Mouse (Mus musculus): ENCODE data around the gene Skap1. TPM values are rescaled to one million over a fixed set of nuclear protein-coding genes. Genes with fewer than 3 reads are reported as not detected.

Skap1 gene
- polyA plus RNA-seq, 1 experiment from 2014 or later = 0.35 TPM

GRCm38 (mm10) chr11:96504509-96505119 lies 40.2 kb downstream of the Skap1 start:
- H3K27ac ChIP-seq (ENCODE audit: low read depth) = no peak overlapping the region
- H3K4me1 ChIP-seq (ENCODE audit: insufficient read depth) = no peaks in the 10 kb centered on the region
- TF ChIP-seq EP300 (IDR thresholded peaks at IDR 0.05; ENCODE audit: low read depth) (no peak), CTCF (IDR thresholded peaks at IDR 0.05; ENCODE audit: low read depth) (no peak)
- H3K4me2 ChIP-seq (ENCODE audit: low read depth, low read length) = no peak overlapping the region
- ATAC-seq (no peak), DNase-seq (no peak)
- 0 out of 2 replicates have a peak, but pooled peaks cover 3% of the 10 kb centered on the region for H3K27me3 ChIP-seq (ENCODE audit: insufficient read depth, low read length)
- no peak overlapping the region for H3K4me3 ChIP-seq (ENCODE audit: low read depth, low read length)
- H3K9ac ChIP-seq (replicated peaks) = no peak overlapping the region
- 35% methylated on average over 12 of the region's 12 CpGs for WGBS (ENCODE audit: insufficient replicate concordance)
- H3K36me3 ChIP-seq (replicated peaks; ENCODE audit: insufficient read depth, low read length) = no peaks in the 10 kb centered on the region
- H3K9me3 ChIP-seq (ENCODE audit: low read length) = no peaks in the 10 kb centered on the region

GRCm38 (mm10) chr11:96505841-96506240 lies 41.4 kb downstream of the Skap1 start:
- Histone ChIP-seq H3K27me3 (ENCODE audit: insufficient read depth, low read length) (no peaks in the 10 kb centered on the region), H3K4me2 (ENCODE audit: low read depth, low read length) (no peak overlapping the region), H3K36me3 (replicated peaks; ENCODE audit: insufficient read depth, low read length) (no peaks in the 10 kb centered on the region), H3K4me1 (ENCODE audit: insufficient read depth) (no peaks in the 10 kb centered on the region), H3K9ac (replicated peaks) (no peak overlapping the region), H3K4me3 (ENCODE audit: low read depth, low read length) (no peak overlapping the region), H3K27ac (ENCODE audit: low read depth) (no peak overlapping the region), H3K9me3 (ENCODE audit: low read length) (no peaks in the 10 kb centered on the region)
- 58% methylated on average over 5 of the region's 5 CpGs for WGBS (ENCODE audit: insufficient replicate concordance)
- no peak for TF ChIP-seq EP300 (IDR thresholded peaks at IDR 0.05; ENCODE audit: low read depth)
- TF ChIP-seq CTCF (IDR thresholded peaks at IDR 0.05; ENCODE audit: low read depth) = no peak
- ATAC-seq (no peak), DNase-seq (no peak)

DNA sequence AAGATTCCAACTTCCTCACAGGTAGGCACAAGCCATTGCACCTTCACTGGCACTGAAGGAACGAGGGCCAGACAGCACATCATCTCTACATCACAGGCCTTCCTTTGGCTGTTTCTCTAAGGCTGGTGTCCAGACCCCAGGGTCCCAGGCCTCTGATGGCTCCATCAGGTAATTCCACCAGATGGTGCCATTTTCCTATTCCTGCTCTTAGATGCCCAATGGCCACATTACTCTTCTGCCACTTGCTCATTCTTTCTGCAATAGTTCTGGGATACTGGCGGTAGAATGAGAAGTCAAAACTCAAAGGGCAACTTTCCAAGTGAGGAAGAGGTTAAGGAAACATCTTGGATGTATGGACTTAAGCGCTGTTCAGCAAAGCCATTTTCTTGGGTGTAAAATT lies 50.8 kb downstream of the Skap1 start:
- no peak for ATAC-seq
- WGBS (ENCODE audit: insufficient replicate concordance) = 80% methylated on average over 3 of the region's 3 CpGs
- no peaks in the 10 kb centered on the region for H3K27me3 ChIP-seq (ENCODE audit: insufficient read depth, low read length)
- no peak overlapping the region for H3K27ac ChIP-seq (ENCODE audit: low read depth)
- no peak for TF ChIP-seq EP300 (IDR thresholded peaks at IDR 0.05; ENCODE audit: low read depth)
- 0 out of 2 replicates have a peak, but pooled peaks have one; percentile 12 for TF ChIP-seq CTCF (IDR thresholded peaks at IDR 0.05; ENCODE audit: low read depth)
- H3K9ac ChIP-seq (replicated peaks) = no peak overlapping the region
- H3K36me3 ChIP-seq (replicated peaks; ENCODE audit: insufficient read depth, low read length) = no peaks in the 10 kb centered on the region
- H3K9me3 ChIP-seq (ENCODE audit: low read length) = no peaks in the 10 kb centered on the region
- no peaks in the 10 kb centered on the region for H3K4me1 ChIP-seq (ENCODE audit: insufficient read depth)
- H3K4me3 ChIP-seq (ENCODE audit: low read depth, low read length) = no peak overlapping the region
- H3K4me2 ChIP-seq (ENCODE audit: low read depth, low read length) = no peak overlapping the region
- DNase-seq = no peak

- no peak overlapping the region for H3K9ac ChIP-seq (replicated peaks)
- ATAC-seq (no peak), DNase-seq (no peak)
- H3K36me3 ChIP-seq (replicated peaks; ENCODE audit: insufficient read depth, low read length) = no peaks in the 10 kb centered on the region
- no peak overlapping the region for H3K4me2 ChIP-seq (ENCODE audit: low read depth, low read length)
- 74% methylated on average over 6 of the region's 6 CpGs for whole genome bisulfite sequencing (ENCODE audit: insufficient replicate concordance)
- no peak overlapping the region for H3K4me3 ChIP-seq (ENCODE audit: low read depth, low read length)
- TF ChIP-seq EP300 (IDR thresholded peaks at IDR 0.05; ENCODE audit: low read depth) (no peak), CTCF (IDR thresholded peaks at IDR 0.05; ENCODE audit: low read depth) (no peak)
- no peak overlapping the region for H3K27ac ChIP-seq (ENCODE audit: low read depth)
- H3K4me1 ChIP-seq (ENCODE audit: insufficient read depth) = no peaks in the 10 kb centered on the region
- no peaks in the 10 kb centered on the region for H3K27me3 ChIP-seq (ENCODE audit: insufficient read depth, low read length)
- no peaks in the 10 kb centered on the region for H3K9me3 ChIP-seq (ENCODE audit: low read length)
Observed at GRCm38 (mm10) chr11:96524541-96524940, 60.1 kb downstream of the Skap1 start.

DNA sequence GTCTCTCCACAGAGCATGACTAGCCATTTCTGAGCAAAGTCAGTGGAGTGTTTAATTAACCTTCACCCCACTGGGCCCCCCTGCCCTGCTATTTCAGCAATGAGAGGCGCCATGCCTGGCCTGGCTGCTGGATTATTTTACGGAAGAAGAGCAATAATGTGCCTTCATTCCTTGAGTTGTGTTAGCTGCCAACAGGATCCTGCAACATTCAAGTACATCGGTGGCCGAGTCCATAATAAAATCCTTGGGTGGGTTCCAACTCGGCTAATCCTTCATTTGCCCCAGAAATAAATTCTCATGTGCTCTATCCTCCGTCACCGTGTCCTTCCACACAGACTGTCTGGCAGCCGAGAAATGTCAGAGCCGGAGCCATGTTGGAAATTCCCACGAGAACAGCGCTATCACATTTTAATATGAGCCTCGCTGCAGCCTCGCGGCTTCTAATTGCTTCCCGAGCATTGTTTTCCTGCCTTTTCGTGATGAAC lies 61.8 kb downstream of the Skap1 start:
- Histone ChIP-seq H3K36me3 (replicated peaks; ENCODE audit: insufficient read depth, low read length) (no peaks in the 10 kb centered on the region), H3K4me1 (ENCODE audit: insufficient read depth) (no peaks in the 10 kb centered on the region), H3K9me3 (ENCODE audit: low read length) (no peaks in the 10 kb centered on the region), H3K4me2 (ENCODE audit: low read depth, low read length) (no peak overlapping the region), H3K27me3 (ENCODE audit: insufficient read depth, low read length) (no peaks in the 10 kb centered on the region), H3K9ac (replicated peaks) (no peak overlapping the region), H3K4me3 (ENCODE audit: low read depth, low read length) (no peak overlapping the region), H3K27ac (ENCODE audit: low read depth) (no peak overlapping the region)
- TF ChIP-seq CTCF (IDR thresholded peaks at IDR 0.05; ENCODE audit: low read depth) (no peak), EP300 (IDR thresholded peaks at IDR 0.05; ENCODE audit: low read depth) (no peak)
- 84% methylated on average over 16 of the region's 16 CpGs for WGBS (ENCODE audit: insufficient replicate concordance)
- ATAC-seq (no peak), DNase-seq (no peak)

- Histone ChIP-seq H3K4me1 (ENCODE audit: insufficient read depth) (no peaks in the 10 kb centered on the region), H3K9me3 (ENCODE audit: low read length) (no peaks in the 10 kb centered on the region), H3K4me2 (ENCODE audit: low read depth, low read length) (no peak overlapping the region), H3K36me3 (replicated peaks; ENCODE audit: insufficient read depth, low read length) (no peaks in the 10 kb centered on the region), H3K4me3 (ENCODE audit: low read depth, low read length) (no peak overlapping the region), H3K27ac (ENCODE audit: low read depth) (no peak overlapping the region), H3K27me3 (ENCODE audit: insufficient read depth, low read length) (no peaks in the 10 kb centered on the region), H3K9ac (replicated peaks) (no peak overlapping the region)
- ATAC-seq = no peak
- TF ChIP-seq EP300 (IDR thresholded peaks at IDR 0.05; ENCODE audit: low read depth) = no peak
- no peak for TF ChIP-seq CTCF (IDR thresholded peaks at IDR 0.05; ENCODE audit: low read depth)
- no peak for DNase-seq
- 73% methylated on average over 13 of the region's 13 CpGs for WGBS (ENCODE audit: insufficient replicate concordance)
Observed at GRCm38 (mm10) chr11:96531757-96532433, 67.5 kb downstream of the Skap1 start.

All from liver, postnatal 0 days (tissue).